Mouse (Mus musculus) liver, adult 2 months (tissue): ENCODE measurements around the gene Fgfr2. TPM values are rescaled to one million over a fixed set of nuclear protein-coding genes. Genes with fewer than 3 reads are reported as not detected.

Experiments
- DNase-seq: peaks from one replicate; pipeline ENCODE4 v3.0.0-alpha.2; 2011; ENCODE audit warnings: low read depth, low spot score; ENCODE audit errors: extremely low read depth
- H3K27ac ChIP-seq: fragments of 200-500 bp; replicated peaks from 2 replicates; pipeline ENCODE4 v1.5.1; 2012; ENCODE audit warnings: low read depth, mild to moderate bottlenecking, control low read depth, inconsistent platforms, low read length; ENCODE audit not compliant: insufficient read depth
- H3K27me3 ChIP-seq: fragments of 200-500 bp; 2 replicates; pipeline ENCODE4 v1.6.1; 2012; ENCODE audit warnings: mild to moderate bottlenecking, moderate library complexity, low read length, inconsistent platforms; ENCODE audit not compliant: control insufficient read depth, insufficient read depth
- H3K36me3 ChIP-seq: fragments of 200-500 bp; 2 replicates; pipeline ENCODE4 v1.6.1; 2012; ENCODE audit warnings: low read length, inconsistent platforms; ENCODE audit not compliant: control insufficient read depth, insufficient read depth
- H3K4me1 ChIP-seq: fragments of 200-500 bp; 2 replicates; pipeline ENCODE4 v1.6.1; 2011; ENCODE audit warnings: low read length; ENCODE audit not compliant: control insufficient read depth, insufficient read depth
- H3K4me3 ChIP-seq: fragments of 200-500 bp; 2 replicates; pipeline ENCODE4 v1.5.1; 2011; ENCODE audit warnings: low read depth, mild to moderate bottlenecking, control low read depth, low read length, moderate library complexity; ENCODE audit not compliant: insufficient read depth
- H3K79me2 ChIP-seq: fragments of 200-500 bp; 2 replicates; pipeline ENCODE4 v1.6.1; 2012; ENCODE audit warnings: inconsistent platforms, mild to moderate bottlenecking, low read length, moderate library complexity; ENCODE audit not compliant: control insufficient read depth, insufficient read depth
- H3K9ac ChIP-seq: fragments of 200-500 bp; 2 replicates; pipeline ENCODE4 v1.6.1; 2012; ENCODE audit warnings: low read depth, mild to moderate bottlenecking, control low read depth, inconsistent platforms, low read length
- CTCF ChIP-seq: fragments of 200-500 bp; IDR thresholded peaks from 2 replicates; pipeline ENCODE4 v1.5.1; 2011; ENCODE audit warnings: low read depth, low read length, control low read depth
- POLR2A ChIP-seq: fragments of 200-500 bp; IDR thresholded peaks from 2 replicates; pipeline ENCODE4 v1.6.1; 2011; ENCODE audit warnings: low read length, control low read depth; ENCODE audit not compliant: insufficient read depth; ENCODE audit errors: extremely low read depth
- WGBS: fragments of 180-500 bp; shearing (Covaris S2); methylation state at CpG from one replicate; pipeline ENCODE4 v1.1.7; 2018; 5-methylcytosine and 5-hydroxymethylcytosine counted together
- polyA plus RNA-seq: library from polyadenylated mRNA; depleted of rRNA; stranded (reverse); fragments of >200 nt; gene quantifications from 2 replicates; pipeline ENCODE4 v1.2.3, GENCODE M21; 2012
- total RNA-seq: library from RNA; depleted of rRNA; stranded (reverse); fragments of >200 nt; gene quantifications from 2 replicates; pipeline ENCODE4 v1.2.3, GENCODE M21; 2014

Fgfr2 gene
- total and polyA plus RNA-seq, 2 experiments = 16.7 to 35.2 TPM

- no peaks in the 10 kb centered on the region; the same call in 1 of the 2 replicates for H3K27me3 ChIP-seq
- no peaks in the 10 kb centered on the region for H3K4me1 ChIP-seq
- no peak overlapping the region for H3K4me3 ChIP-seq
- H3K79me2 ChIP-seq = no peaks in the 10 kb centered on the region
- 70% methylated on average over 6 of the region's 6 CpGs for WGBS
- no peak overlapping the region for H3K9ac ChIP-seq
- no peak overlapping the region for H3K27ac ChIP-seq
- no peaks in the 10 kb centered on the region for H3K36me3 ChIP-seq
- DNase-seq = no peak
- TF ChIP-seq CTCF (no peak), POLR2A (no peak)
These were observed 1326.0 kb downstream of the Fgfr2 start for GRCm38 (mm10) chr7:131797161-131797560.

DNA sequence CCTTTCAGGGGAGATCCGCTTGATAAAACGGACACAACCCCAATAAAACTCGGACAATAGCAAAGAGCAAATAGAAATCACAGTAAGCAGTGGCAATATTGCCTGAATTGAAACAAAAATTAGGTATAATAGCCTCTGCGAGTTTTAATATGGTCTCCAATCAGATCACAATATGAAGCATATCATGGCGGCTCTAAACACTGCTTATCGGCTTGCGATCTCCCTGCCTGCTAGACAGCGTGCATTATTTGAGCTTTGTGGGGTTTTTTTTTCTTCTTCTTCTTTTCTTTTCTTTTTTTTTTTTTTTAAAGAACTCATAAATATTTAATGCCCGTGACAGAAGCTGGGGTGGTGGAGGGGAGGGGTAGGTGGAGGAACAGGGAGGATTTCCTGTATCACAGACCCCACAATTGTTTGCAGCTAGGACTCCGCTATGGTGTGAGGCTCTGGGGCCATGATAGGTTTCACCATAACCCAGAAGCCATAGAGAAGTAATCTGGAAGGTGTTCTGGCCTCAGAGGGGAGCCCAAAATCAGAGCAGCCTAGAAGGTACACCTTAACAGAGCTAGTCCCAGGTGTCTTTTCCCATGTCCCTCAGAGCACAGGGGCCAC, 1334.4 kb downstream of the Fgfr2 start:
- Histone ChIP-seq H3K36me3 (no peaks in the 10 kb centered on the region), H3K9ac (no peak overlapping the region), H3K79me2 (no peaks in the 10 kb centered on the region), H3K27ac (no peak overlapping the region), H3K27me3 (no peaks in the 10 kb centered on the region), H3K4me3 (no peak overlapping the region), H3K4me1 (no peaks in the 10 kb centered on the region)
- TF ChIP-seq POLR2A = no peak
- no peak for TF ChIP-seq CTCF
- no peak for DNase-seq
- 84% methylated on average over 10 of the region's 10 CpGs for WGBS

- WGBS = 93% methylated on average over 3 of the region's 3 CpGs
- no peak for DNase-seq
- no peak overlapping the region for H3K27ac ChIP-seq
- no peaks in the 10 kb centered on the region for H3K4me1 ChIP-seq
- H3K79me2 ChIP-seq = no peaks in the 10 kb centered on the region
- H3K27me3 ChIP-seq = no peaks in the 10 kb centered on the region; the same call in 1 of the 2 replicates
- no peak overlapping the region for H3K4me3 ChIP-seq
- H3K36me3 ChIP-seq = no peaks in the 10 kb centered on the region
- no peak overlapping the region for H3K9ac ChIP-seq
- TF ChIP-seq CTCF = no peak
- no peak for TF ChIP-seq POLR2A
These were observed 1337.4 kb downstream of the Fgfr2 start for GRCm38 (mm10) chr7:131785721-131786120.

DNA sequence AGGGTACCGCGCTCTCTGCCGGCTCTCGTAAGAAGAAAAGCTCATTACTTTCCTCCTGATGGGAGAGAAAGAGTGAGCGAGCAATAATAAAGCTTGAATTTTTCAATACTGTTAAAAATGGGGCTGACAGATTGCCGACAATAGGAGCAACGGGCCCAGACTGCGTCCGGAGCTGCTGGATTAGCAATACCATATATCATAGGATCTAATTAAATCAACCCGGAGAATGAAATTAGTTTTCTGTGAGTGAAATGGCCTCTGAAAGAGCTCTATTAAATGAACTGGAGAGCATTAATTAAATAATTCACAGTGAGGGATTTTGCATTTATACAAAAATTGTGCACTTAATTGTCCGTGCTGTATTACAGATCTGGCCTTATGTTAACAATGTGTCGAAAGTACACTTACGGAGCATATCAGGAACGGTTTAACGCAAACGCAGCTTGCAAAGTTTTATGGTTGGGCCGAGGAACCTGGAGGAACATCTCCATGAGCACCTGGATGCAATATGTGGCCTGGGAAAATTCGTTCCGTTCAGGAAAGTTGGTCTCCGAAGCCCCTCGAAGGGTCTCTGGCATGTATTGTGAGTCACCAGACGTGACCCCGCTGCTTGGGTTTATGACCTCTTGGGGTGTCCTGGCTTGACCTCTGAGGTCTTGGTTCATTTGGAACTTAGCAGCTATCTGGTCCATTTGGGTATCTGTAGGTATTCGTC, 1344.7 kb downstream of the Fgfr2 start:
- 87% methylated on average over 24 of the region's 24 CpGs for WGBS
- Histone ChIP-seq H3K36me3 (no peaks in the 10 kb centered on the region), H3K27me3 (no peaks in the 10 kb centered on the region; the same call in 1 of the 2 replicates), H3K4me1 (no peaks in the 10 kb centered on the region), H3K27ac (no peak overlapping the region), H3K79me2 (no peaks in the 10 kb centered on the region), H3K4me3 (no peak overlapping the region), H3K9ac (no peak overlapping the region)
- DNase-seq = no peak
- TF ChIP-seq POLR2A (no peak), CTCF (no peak)

DNA sequence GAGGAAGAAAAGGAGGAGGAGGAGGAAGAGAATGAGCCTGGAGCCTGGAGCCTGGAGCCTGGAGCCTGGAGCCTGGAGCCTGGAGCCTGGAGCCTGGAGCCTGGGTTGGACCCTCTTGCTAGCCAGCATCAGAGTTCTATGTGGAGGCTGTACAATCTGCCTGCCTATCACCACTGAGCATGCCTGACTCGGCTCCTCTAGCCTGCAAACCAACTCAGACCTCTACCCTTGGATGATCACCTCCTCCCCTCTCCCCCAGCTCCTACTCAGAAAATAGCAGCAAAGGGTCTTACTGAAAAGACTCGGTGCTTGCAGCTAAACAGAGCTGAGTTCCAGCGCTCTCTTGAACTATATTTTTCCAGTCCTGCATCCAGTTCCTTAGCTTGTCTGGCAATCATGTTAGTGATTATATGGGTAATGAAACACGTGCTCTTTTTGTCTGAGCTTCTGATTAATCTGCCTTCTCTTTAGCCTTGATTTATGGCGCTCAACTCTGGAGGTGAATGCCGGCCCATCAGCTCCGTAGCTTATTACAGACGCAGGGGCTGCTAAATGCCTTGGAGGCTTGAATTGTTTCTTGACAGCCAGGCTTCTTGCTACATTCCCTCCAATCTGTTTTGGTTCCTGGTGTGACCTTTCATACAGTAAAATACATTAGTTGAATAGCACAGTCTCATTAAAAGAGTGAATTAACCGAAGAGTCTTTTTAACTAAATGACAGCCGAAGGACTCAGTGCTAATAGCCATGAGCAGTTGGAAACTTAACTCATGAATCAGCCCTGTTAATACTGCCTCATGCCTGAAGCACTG, 1345.5 kb downstream of the Fgfr2 start:
- no peak for TF ChIP-seq POLR2A
- TF ChIP-seq CTCF = no peak
- H3K4me3 ChIP-seq = no peak overlapping the region
- no peak for DNase-seq
- H3K27ac ChIP-seq = no peak overlapping the region
- no peak overlapping the region for H3K9ac ChIP-seq
- H3K27me3 ChIP-seq = no peaks in the 10 kb centered on the region; the same call in 1 of the 2 replicates
- no peaks in the 10 kb centered on the region for H3K4me1 ChIP-seq
- no peaks in the 10 kb centered on the region for H3K36me3 ChIP-seq
- WGBS = 75% methylated on average over 10 of the region's 10 CpGs
- H3K79me2 ChIP-seq = no peaks in the 10 kb centered on the region
